Comparison of ENCODE assay signal across 9 mouse cellular contexts in the genomic region with DNA sequence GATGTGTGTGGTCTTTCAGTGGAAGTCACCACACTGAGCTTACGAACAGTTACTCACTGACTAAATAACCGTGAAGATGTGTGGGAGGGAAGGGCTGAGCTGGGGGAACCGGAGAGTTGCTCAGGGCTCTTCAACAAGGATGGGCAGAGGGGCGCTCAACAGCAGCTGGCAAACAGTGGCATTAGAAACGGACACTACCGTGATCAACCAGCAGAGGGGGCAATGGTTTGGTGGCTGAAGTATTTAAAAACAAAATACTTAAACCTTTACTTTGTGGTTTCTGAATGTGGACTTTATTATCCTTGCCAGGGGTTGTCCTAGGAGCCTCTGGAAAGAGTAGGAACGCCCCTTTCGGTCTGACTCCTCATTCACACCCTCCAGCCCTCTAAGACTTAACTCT. TPM values are rescaled to one million over a fixed set of nuclear protein-coding genes. Genes with fewer than 3 reads are reported as not detected.
DNase-seq lines count a peak whose midpoint lies in the region; ATAC-seq and TF ChIP-seq lines count a peak whose summit lies in the region.
"Had no signal": no experiment of that assay in that cellular context is flagged by ENCODE, and none has a peak within 500 bp of the region (broad histone marks: within the 10 kb centered on the region; RNA-seq: fewer than 3 reads in every experiment).

No protein-coding gene starts in this region.

- 58% methylated on average over 8 of the region's 8 CpGs for WGBS in forebrain, embryonic 11.5 days
- 60% methylated on average over 8 of the region's 8 CpGs for WGBS in forebrain, embryonic 13.5 days

- H3K27ac ChIP-seq in forebrain, embryonic 11.5 days (ENCODE audit: low read depth, low read length): no peak overlapping the region
- H3K27ac ChIP-seq in forebrain, embryonic 13.5 days: no peak overlapping the region
- H3K27ac ChIP-seq in gastrocnemius, adult 2 months: no peak overlapping the region
- no peak overlapping the region for H3K27ac ChIP-seq in layer of hippocampus, adult 2 months
- H3K27ac ChIP-seq: limb, embryonic 13.5 days had no signal

- DNase-seq in forebrain, embryonic 11.5 days (ENCODE audit: low spot score): peak; percentile 73
- DNase-seq in A20 (ENCODE audit: low read depth, low spot score): peak; percentile 80
- DNase-seq in adrenal gland, postnatal 14 days: peak; percentile 75
- peak; percentile 71 for DNase-seq in gastrocnemius, adult 2 months
- DNase-seq in layer of hippocampus, adult 2 months (ENCODE audit: low spot score in 2 of 2): peak; percentile 13 to 56
- DNase-seq in lung, postnatal 4 days: peak; percentile 43 to 77
- peak; percentile 78 to 93 for DNase-seq in spleen, postnatal 4 days (ENCODE audit: low spot score in 2 of 2)

- H3K4me3 ChIP-seq in forebrain, embryonic 11.5 days (ENCODE audit: low read depth, low read length): no peak overlapping the region
- H3K4me3 ChIP-seq in forebrain, embryonic 13.5 days: no peak overlapping the region
- peak overlapping the region; percentile 80 for H3K4me3 ChIP-seq in gastrocnemius, adult 2 months
- no peak overlapping the region for H3K4me3 ChIP-seq in layer of hippocampus, adult 2 months
- H3K4me3 ChIP-seq: limb, embryonic 13.5 days had no signal

- no peak overlapping the region for H3K9ac ChIP-seq in forebrain, embryonic 11.5 days (ENCODE audit: low read length)
- no peak overlapping the region for H3K9ac ChIP-seq in forebrain, embryonic 13.5 days
- H3K9ac ChIP-seq: limb, embryonic 13.5 days had no signal

- H3K9me3 ChIP-seq in forebrain, embryonic 11.5 days (ENCODE audit: control insufficient read depth, low read length): no peaks in the 10 kb centered on the region
- no peaks in the 10 kb centered on the region for H3K9me3 ChIP-seq in forebrain, embryonic 13.5 days (replicated peaks)
- H3K9me3 ChIP-seq: limb, embryonic 13.5 days had no signal

- H3K36me3 ChIP-seq in forebrain, embryonic 11.5 days (ENCODE audit: control insufficient read depth, insufficient read depth, low read length): peaks cover 5% of the 10 kb centered on the region; the same call in 1 of the 2 replicates
- H3K36me3 ChIP-seq in forebrain, embryonic 13.5 days (ENCODE audit: poor library complexity, severe bottlenecking): peaks cover 57% of the 10 kb centered on the region

- no peak overlapping the region for H3K4me2 ChIP-seq in forebrain, embryonic 11.5 days (ENCODE audit: low read depth, low read length, severe bottlenecking)
- H3K4me2 ChIP-seq in forebrain, embryonic 13.5 days: no peak overlapping the region
- H3K4me2 ChIP-seq: limb, embryonic 13.5 days had no signal

- H3K27me3 ChIP-seq in forebrain, embryonic 11.5 days (ENCODE audit: control insufficient read depth, insufficient read depth, low read length): no peaks in the 10 kb centered on the region
- no peaks in the 10 kb centered on the region for H3K27me3 ChIP-seq in forebrain, embryonic 13.5 days
- H3K27me3 ChIP-seq: limb, embryonic 13.5 days had no signal

- ATAC-seq in forebrain, embryonic 11.5 days (replicated peaks; ENCODE audit: low FRiP score): no peak
- no peak for ATAC-seq in forebrain, embryonic 13.5 days

- intact Hi-C loops in gastrocnemius, adult 2 months (cut with DNase I): no loop called here

- TF ChIP-seq CTCF in gastrocnemius, adult 2 months (IDR thresholded peaks at IDR 0.05): peak; percentile 77
- peak; percentile 88 for TF ChIP-seq CTCF in layer of hippocampus, adult 2 months (conservative IDR thresholded peaks at IDR 0.05)

- no peaks in the 10 kb centered on the region for H3K4me1 ChIP-seq in forebrain, embryonic 11.5 days (replicated peaks; ENCODE audit: control insufficient read depth, insufficient read depth, low read length)
- no peaks in the 10 kb centered on the region for H3K4me1 ChIP-seq in forebrain, embryonic 13.5 days
- H3K4me1 ChIP-seq: limb, embryonic 13.5 days had no signal

RNA-seq across cellular contexts. Expression of gene Mns1, which starts 10.2 kb away (rescaled TPM):
- polyA plus RNA-seq in forebrain, embryonic 11.5 days (2014; fragmentation: Nextera tagmentation; extraction: Ambion mirVana): 48.6 and 51.7 TPM in 2 replicates
- polyA plus RNA-seq in forebrain, embryonic 13.5 days (2015; fragmentation: Nextera tagmentation; extraction: Ambion mirVana): 28.8 and 30.4 TPM in 2 replicates
- total RNA-seq in adrenal gland, postnatal 14 days (2021): 3.9 and 6.8 TPM in 2 replicates
- total RNA-seq in gastrocnemius, adult 2 months (2021): under 1 TPM; 0.08 TPM
- 1 to 10 TPM; 1.2 to 2.4 TPM for total RNA-seq in layer of hippocampus, adult 2 months (2021)

RNA-seq across cellular contexts. Expression of gene Tex9, which starts 44.0 kb away (rescaled TPM):
- polyA plus RNA-seq in forebrain, embryonic 11.5 days (2014; fragmentation: Nextera tagmentation; extraction: Ambion mirVana): 75.1 and 77.6 TPM in 2 replicates
- polyA plus RNA-seq in forebrain, embryonic 13.5 days (2015; fragmentation: Nextera tagmentation; extraction: Ambion mirVana): 62.0 and 65.6 TPM in 2 replicates
- 6.7 and 8.6 TPM in 2 replicates for total RNA-seq in adrenal gland, postnatal 14 days (2021)
- total RNA-seq in gastrocnemius, adult 2 months (2021): 1 to 10 TPM; 1.8 TPM
- 1 to 10 TPM; 6.5 to 7.3 TPM for total RNA-seq in layer of hippocampus, adult 2 months (2021)

Comparison
In these comparisons a context has a peak if more than half of its experiments do, and no peak if none do; other contexts are left out.
1. DNase-seq: peak in every context shown above with its lines; median percentile 86 in spleen, postnatal 4 days; 80 in A20; 75 in adrenal gland, postnatal 14 days; 73 in forebrain, embryonic 11.5 days; 71 in gastrocnemius, adult 2 months; 60 in lung, postnatal 4 days; 34 in layer of hippocampus, adult 2 months.